Mouse (Mus musculus): ENCODE measurements around the gene Cd209g. TPM values are rescaled to one million over a fixed set of nuclear protein-coding genes. Genes with fewer than 3 reads are reported as not detected.

Gene Cd209g
- polyA plus RNA-seq (2021; fragmentation: Nextera tagmentation): 0.92 and 1.0 TPM in 2 replicates
- long read RNA-seq, experiment 1, partial matches to known transcripts: 0 of 1 reads
- long read RNA-seq, experiment 1, other reads (novel, unspliced or antisense): 0 of 1 reads
- long read RNA-seq, experiment 2: 0 reads

GRCm38 (mm10) chr8:4133798-4134197 is at the start of gene Cd209g:
Gene Cd209g, plus strand, starts transcription at chr8:4134098.

GRCm38 (mm10) chr8:4105735-4106134 is 28.2 kb upstream of the Cd209g start, which contains the start of gene Cd209f:
Gene Cd209f, minus strand, starts transcription at chr8:4105835.

GRCm38 (mm10) chr8:4165852-4166751 is 32.2 kb downstream of the Cd209g start, which contains the start of gene Evi5l:
Gene Evi5l, plus strand, starts transcription at chr8:4166567.

Other genes with a start within 250 kb of the Cd209g start
- 0.68 and 0.85 TPM in 2 replicates for gene Cd209b, start 207.3 kb upstream of the Cd209g start, polyA plus RNA-seq (2021; fragmentation: Nextera tagmentation)
- gene Cd209c, start 179.4 kb upstream of the Cd209g start, polyA plus RNA-seq (2021; fragmentation: Nextera tagmentation): not detected in 2 replicates
- 2.2 and 3.6 TPM in 2 replicates for gene Cd209f, start 28.3 kb upstream of the Cd209g start, polyA plus RNA-seq (2021; fragmentation: Nextera tagmentation)
- 26.2 and 31.9 TPM in 2 replicates for gene Evi5l, start 32.5 kb downstream of the Cd209g start, polyA plus RNA-seq (2021; fragmentation: Nextera tagmentation)
- 10.1 and 29.3 TPM in 2 replicates for gene Prr36, start 83.4 kb downstream of the Cd209g start, polyA plus RNA-seq (2021; fragmentation: Nextera tagmentation)
- not detected in 2 replicates for gene Lrrc8e, start 92.7 kb downstream of the Cd209g start, polyA plus RNA-seq (2021; fragmentation: Nextera tagmentation)
- 16.4 and 27.4 TPM in 2 replicates for gene Map2k7, start 104.6 kb downstream of the Cd209g start, polyA plus RNA-seq (2021; fragmentation: Nextera tagmentation)
- 0.04 TPM in 1 of 2 replicates, not detected in the other for gene Gm49320, start 104.8 kb downstream of the Cd209g start, polyA plus RNA-seq (2021; fragmentation: Nextera tagmentation)
- 0.68 TPM in 1 of 2 replicates, not detected in the other for gene Tgfbr3l, start 114.1 kb downstream of the Cd209g start, polyA plus RNA-seq (2021; fragmentation: Nextera tagmentation)
- 37.0 and 43.5 TPM in 2 replicates for gene Snapc2, start 119.0 kb downstream of the Cd209g start, polyA plus RNA-seq (2021; fragmentation: Nextera tagmentation)
- gene Ctxn1, start 125.2 kb downstream of the Cd209g start, polyA plus RNA-seq (2021; fragmentation: Nextera tagmentation): 805 and 1,080 TPM in 2 replicates
- gene Timm44, start 141.8 kb downstream of the Cd209g start, polyA plus RNA-seq (2021; fragmentation: Nextera tagmentation): 31.6 and 51.3 TPM in 2 replicates
- gene Ccl25, start 191.1 kb downstream of the Cd209g start, polyA plus RNA-seq (2021; fragmentation: Nextera tagmentation): 17.9 and 19.3 TPM in 2 replicates
- gene Elavl1, start 191.3 kb downstream of the Cd209g start, polyA plus RNA-seq (2021; fragmentation: Nextera tagmentation): 36.1 and 55.5 TPM in 2 replicates